Mouse (Mus musculus) layer of hippocampus, adult 8-10 months (tissue): ENCODE measurements around the gene Plekha5. TPM values are rescaled to one million over a fixed set of nuclear protein-coding genes. Genes with fewer than 3 reads are reported as not detected.

Source experiments
- total RNA-seq, 4 experiments: library from RNA; stranded (reverse); gene quantifications; 2 replicates each; pipeline ENCODE4 v1.2.4; 2022

Plekha5 gene
- total RNA-seq, 4 experiments from 2014 or later = 92.0 to 111 (median 99.5) TPM

Other genes starting within 250 kb of the Plekha5 start
- 10 to 100 TPM; 55.9 to 69.3 (median 63.7) TPM for gene Aebp2, start 198.6 kb downstream of the Plekha5 start, total RNA-seq